Mouse (Mus musculus): ENCODE data around the gene Cd52. TPM values are rescaled to one million over a fixed set of nuclear protein-coding genes. Genes with fewer than 3 reads are reported as not detected.
A peak's percentile ranks its signal among the peaks of the same experiment; 100 is the strongest.

Cd52 gene
- total RNA-seq, 1 experiment from 2014 or later, result 1,277 TPM

DNA sequence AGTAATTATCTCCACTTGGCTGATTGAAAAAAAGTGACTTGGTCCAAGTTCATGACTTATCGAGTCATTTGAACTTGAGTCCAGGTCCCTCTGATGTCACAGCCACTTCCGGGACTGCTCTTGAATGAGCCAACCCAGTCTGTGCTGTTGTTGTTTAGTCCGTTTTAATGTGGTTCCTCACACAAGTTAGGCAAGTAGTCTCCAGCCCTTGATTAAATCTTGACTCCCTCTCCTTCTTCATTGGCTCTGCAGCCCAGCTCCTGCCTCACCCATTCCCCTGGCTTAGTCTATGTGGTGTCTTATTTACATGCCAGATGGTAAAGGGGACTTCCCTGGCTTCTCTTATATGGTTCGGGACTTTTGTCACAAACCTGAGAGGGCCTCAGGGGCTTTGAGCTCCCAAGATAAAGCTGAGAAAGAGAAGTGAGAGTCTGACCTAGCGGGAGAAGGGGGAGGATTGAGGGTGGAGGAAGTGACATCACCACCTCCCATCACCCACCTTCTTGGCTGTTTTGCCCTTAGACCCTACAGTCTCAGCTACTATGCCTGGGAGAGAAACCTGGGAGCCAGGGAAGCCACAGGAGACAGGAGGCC, 2.2 kb upstream of the Cd52 start:
- ATAC-seq (replicated peaks; ENCODE audit: insufficient number of reproducible peaks, low FRiP score, low TSS enrichment, poor library complexity, severe bottlenecking), result peak; percentile 73

DNA sequence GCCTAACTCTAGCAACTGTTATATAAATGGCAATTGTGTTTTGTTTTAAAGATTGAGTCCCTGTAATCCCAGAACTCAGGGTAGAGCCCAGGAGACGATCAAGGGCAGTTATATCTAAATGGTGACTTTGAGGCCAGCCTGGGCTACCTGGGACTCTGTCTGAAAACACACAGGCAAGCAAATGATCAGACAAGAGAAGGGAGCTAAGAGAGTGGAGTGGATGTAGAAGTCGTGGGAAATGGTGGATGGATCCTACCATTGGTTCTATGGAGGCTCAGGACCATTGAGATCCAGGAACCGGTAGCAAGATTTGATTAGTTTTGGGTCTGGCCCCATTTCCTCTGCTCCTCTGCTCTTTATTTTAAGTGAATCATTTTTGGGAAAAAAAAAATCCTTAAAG, 1.2 kb upstream of the Cd52 start:
- ATAC-seq (replicated peaks; ENCODE audit: insufficient number of reproducible peaks, low FRiP score, low TSS enrichment, poor library complexity, severe bottlenecking), result no peak

DNA sequence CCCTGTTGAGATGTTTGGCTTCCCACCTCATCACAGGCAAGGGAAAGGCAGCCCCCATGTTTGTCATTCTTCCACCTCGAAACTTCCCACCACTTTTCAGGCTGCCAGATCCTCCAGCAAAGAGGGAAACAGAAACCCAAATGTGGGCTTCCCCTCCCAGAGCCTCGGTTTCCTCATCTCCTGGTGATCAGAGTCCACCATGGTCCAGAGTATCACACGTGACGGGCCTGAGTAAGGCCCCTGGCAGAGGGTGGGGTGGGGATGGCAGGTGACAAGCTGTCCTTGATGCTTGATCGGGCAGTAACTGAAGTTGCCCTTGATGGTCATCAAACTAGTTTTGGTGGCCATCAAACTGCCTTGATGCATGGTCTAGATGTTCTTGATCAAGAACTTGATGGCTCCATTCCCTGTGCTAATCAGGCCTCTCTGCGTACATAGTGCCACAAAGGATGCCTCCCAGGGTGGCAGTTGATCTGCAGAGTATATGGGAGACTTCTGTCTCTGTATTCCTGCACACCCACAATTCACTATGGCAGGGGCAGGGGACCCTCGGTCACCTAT, 798 bp downstream of the Cd52 start:
- no peak for ATAC-seq (replicated peaks; ENCODE audit: insufficient number of reproducible peaks, low FRiP score, low TSS enrichment, poor library complexity, severe bottlenecking)

- ATAC-seq (replicated peaks; ENCODE audit: insufficient number of reproducible peaks, low FRiP score, low TSS enrichment, poor library complexity, severe bottlenecking), result no peak
Observed at GRCm38 (mm10) chr4:134092382-134093288, 2.2 kb downstream of the Cd52 start.

- no peak for ATAC-seq (replicated peaks; ENCODE audit: insufficient number of reproducible peaks, low FRiP score, low TSS enrichment, poor library complexity, severe bottlenecking)
Observed at GRCm38 (mm10) chr4:134091225-134091529, 3.7 kb downstream of the Cd52 start.

GRCm38 (mm10) chr4:134090521-134091224, 4.2 kb downstream of the Cd52 start:
- no peak for ATAC-seq (replicated peaks; ENCODE audit: insufficient number of reproducible peaks, low FRiP score, low TSS enrichment, poor library complexity, severe bottlenecking)

GRCm38 (mm10) chr4:134089029-134089428, 5.9 kb downstream of the Cd52 start:
- ATAC-seq (replicated peaks; ENCODE audit: insufficient number of reproducible peaks, low FRiP score, low TSS enrichment, poor library complexity, severe bottlenecking), result no peak

- peak; percentile 87 for ATAC-seq (replicated peaks; ENCODE audit: insufficient number of reproducible peaks, low FRiP score, low TSS enrichment, poor library complexity, severe bottlenecking)
Observed at GRCm38 (mm10) chr4:134087412-134087811, 7.5 kb downstream of the Cd52 start.

GRCm38 (mm10) chr4:134084999-134085398, 9.9 kb downstream of the Cd52 start:
- ATAC-seq (replicated peaks; ENCODE audit: insufficient number of reproducible peaks, low FRiP score, low TSS enrichment, poor library complexity, severe bottlenecking), result no peak

- ATAC-seq (replicated peaks; ENCODE audit: insufficient number of reproducible peaks, low FRiP score, low TSS enrichment, poor library complexity, severe bottlenecking), result no peak
Observed at GRCm38 (mm10) chr4:134082460-134082859, 12.4 kb downstream of the Cd52 start.

DNA sequence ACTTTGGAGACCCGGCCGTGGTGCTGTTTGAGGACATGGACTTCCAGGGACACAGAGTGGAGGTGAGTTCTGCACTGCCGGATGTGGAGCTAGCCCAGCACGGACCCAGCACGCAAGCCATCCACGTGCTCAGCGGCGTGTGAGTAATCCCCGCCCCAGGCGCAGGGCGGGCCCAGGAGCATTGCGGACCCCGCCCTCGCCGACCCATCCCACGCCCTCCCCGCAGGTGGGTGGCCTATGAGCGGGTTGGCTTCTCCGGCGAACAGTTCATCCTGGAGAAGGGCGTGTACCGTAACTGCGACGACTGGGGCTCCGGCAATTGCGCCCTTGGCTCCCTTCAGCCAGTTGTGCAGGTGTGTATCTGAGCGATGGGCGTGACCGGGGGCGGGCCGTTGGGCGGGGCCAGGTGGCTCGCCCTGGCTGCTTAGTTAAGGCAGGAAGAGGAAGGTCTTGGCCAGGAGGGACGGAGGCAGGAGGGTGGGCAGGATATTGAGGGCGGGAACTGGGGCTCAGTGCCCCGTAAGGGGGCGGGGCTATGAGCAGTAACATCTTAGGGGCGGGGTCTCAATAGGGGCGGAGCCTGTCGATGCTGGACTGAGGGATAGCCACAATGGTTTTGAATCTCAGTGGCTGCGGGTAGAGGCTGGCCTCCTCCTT, 13.0 kb downstream of the Cd52 start:
- ATAC-seq (replicated peaks; ENCODE audit: insufficient number of reproducible peaks, low FRiP score, low TSS enrichment, poor library complexity, severe bottlenecking), result peak; percentile 84

- ATAC-seq (replicated peaks; ENCODE audit: insufficient number of reproducible peaks, low FRiP score, low TSS enrichment, poor library complexity, severe bottlenecking), result no peak
Observed at GRCm38 (mm10) chr4:134080674-134081073, 14.2 kb downstream of the Cd52 start.

GRCm38 (mm10) chr4:134078694-134079093, 16.2 kb downstream of the Cd52 start:
- no peak for ATAC-seq (replicated peaks; ENCODE audit: insufficient number of reproducible peaks, low FRiP score, low TSS enrichment, poor library complexity, severe bottlenecking)

DNA sequence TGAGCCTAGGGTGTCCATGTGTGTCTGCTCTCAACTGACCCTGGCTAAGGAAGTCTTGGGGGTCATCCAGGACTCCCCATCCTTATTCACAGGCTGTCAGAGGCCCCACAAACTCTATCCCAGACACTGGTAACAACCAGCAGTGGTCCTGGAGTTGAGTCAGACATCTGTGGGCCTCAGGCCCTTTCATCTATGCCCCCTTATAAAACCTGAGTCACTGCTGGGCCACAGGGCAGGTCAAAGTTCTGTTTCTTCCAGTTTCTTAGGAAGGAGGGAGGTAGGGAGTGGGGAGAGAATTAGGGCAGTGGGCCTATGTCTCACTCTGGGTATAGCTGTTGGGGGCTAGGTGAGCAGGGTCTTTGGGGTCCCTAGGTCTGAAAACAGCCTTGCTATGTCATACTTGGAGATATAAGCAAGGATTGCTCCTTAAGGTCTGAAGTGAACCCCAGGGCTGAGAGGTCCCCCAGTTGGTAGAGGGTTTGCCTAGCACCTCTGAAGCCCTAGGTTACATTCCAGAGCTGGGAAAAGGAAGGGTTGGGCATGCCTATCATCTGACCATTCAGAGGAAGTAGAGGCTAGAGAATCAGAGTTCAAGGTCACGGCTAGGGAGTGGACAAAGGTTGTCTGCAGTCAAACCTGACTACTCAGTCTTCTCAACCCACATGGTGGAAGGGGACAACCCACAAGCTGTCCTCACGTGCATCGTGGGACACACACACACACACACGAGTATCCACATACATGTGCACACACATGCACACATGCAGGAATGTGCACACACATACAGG, 25.9 kb downstream of the Cd52 start:
- no peak for ATAC-seq (replicated peaks; ENCODE audit: insufficient number of reproducible peaks, low FRiP score, low TSS enrichment, poor library complexity, severe bottlenecking)

DNA sequence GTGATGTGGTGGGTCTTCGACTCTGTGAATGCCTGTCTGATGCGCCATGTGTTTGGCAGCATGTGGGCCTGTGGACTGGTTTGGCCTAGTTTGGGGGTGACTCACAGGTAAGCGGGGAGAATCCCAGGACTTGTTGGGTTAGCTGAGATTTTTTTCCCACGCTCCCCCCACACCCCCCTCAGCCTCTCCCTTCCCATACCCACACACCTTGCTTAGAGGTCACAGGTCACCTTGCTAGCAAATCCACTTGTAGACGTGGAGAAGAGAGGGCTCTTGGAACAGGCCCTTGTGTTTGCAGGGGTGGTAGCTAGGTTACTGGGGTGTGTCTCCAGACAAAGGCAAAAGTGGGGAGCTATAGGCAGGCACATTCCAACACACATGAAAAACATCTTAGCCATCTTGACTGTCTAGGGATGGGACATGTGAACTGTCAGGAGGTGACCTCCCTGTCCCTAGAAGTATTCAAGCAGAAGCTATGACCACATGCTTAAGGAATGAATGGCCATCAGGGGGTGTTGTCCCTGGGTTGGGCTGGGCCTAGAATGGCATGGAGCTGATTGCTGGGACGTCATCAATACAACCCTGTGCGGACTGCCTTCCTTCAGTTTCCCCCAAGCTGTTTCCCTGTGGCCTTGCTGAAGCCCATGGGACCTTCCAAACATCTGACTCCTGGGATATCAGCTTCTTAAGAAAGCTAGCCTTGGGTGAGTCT, 26.9 kb downstream of the Cd52 start:
- no peak for ATAC-seq (replicated peaks; ENCODE audit: insufficient number of reproducible peaks, low FRiP score, low TSS enrichment, poor library complexity, severe bottlenecking)

- ATAC-seq (replicated peaks; ENCODE audit: insufficient number of reproducible peaks, low FRiP score, low TSS enrichment, poor library complexity, severe bottlenecking), result no peak
Observed at GRCm38 (mm10) chr4:134067383-134067782, 27.5 kb downstream of the Cd52 start.

- no peak for ATAC-seq (replicated peaks; ENCODE audit: insufficient number of reproducible peaks, low FRiP score, low TSS enrichment, poor library complexity, severe bottlenecking)
Observed at GRCm38 (mm10) chr4:134065431-134066004, 29.4 kb downstream of the Cd52 start.

All from monocyte, adult 5-6 weeks (primary cell).